Mouse (Mus musculus) neural tube, postnatal 0 days (tissue): Measurements from ENCODE around the gene Myh3. TPM values are rescaled to one million over a fixed set of nuclear protein-coding genes. Genes with fewer than 3 reads are reported as not detected.

Source experiments
- microRNA-seq: library from miRNA; unstranded; fragments of <30 nt; microRNA quantifications from one replicate; pipeline ENCODE4, GENCODE M21; 2016
- polyA plus RNA-seq: library from polyadenylated mRNA; unstranded; fragments of >200 nt; fragmentation: Nextera tagmentation; extraction: Ambion mirVana; gene quantifications from 2 replicates; pipeline ENCODE4 v1.2.1, GENCODE M21; 2015

Myh3 gene
- 0.15 and 0.31 TPM in 2 replicates for polyA plus RNA-seq

DNA sequence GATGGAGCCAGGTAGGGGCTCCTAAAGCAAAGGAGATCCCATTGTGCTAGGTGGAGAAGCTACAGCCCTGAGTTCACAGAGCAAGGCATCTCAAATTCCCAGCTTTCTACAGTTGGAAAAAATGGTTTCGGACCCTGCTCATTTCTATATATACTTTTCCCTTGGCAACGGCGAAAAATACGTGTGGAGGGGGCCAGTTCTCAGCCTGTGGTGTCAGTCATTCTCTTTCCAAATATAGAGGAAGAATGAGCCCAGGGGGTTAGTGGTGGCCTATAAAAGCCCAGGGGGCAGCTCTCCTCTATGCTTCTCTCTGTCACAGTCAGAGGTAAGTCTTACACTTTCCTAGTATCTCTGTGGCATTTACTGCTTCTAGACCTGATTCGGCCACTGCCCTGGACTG, at the start of gene Myh3:
Gene Myh3 (plus strand): TSS at position 301 of the 400 bp plus-strand sequence.

DNA sequence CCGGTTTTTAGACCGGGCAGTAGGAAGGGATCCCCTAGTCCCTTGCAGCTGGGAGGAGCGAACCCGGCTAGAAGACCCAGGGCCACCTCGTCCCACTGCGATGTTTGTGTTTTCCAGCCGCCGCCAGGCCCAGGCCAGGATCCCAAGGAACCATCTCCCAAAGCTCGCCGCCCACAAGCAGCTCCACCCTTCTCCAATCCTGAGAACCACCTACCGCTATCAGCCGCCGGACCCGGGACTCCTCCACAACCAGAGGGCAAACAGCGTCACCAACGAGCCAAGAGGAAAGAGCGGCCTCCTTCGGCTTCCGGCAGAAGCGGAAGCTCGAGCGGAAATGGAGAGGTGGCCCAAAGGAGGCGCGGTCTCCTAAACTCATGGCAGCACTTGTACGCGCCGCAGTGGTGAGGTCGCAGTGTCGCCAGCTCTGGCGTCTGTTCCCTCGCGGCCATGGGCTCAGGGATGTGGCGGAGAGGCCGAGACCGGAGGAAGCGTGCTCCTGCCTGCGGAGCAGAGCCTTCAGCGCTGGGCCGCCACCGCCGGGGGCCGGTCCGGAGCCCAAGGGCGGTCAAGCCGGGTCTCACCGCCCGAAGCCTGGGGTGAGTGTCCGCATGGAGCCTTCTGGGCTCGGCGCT, 25.7 kb upstream of the Myh3 start, which contains the start of the genes Adprm and Sco1:
Gene Adprm (minus strand): TSS at position 274 of the 632 bp plus-strand sequence.
Gene Sco1 (plus strand): TSS at position 350 of the 632 bp plus-strand sequence.

Small RNA genes lying within 50 kb of the gene (microRNA-seq; reads per million reads assigned to microRNA genes)
- gene Mir6923, result not detected

Other genes starting within 250 kb of the Myh3 start
- gene Pirt, start 166.3 kb upstream of the Myh3 start, polyA plus RNA-seq, result 1.6 and 6.4 TPM in 2 replicates
- not detected in 2 replicates for gene Tmem238l, start 121.7 kb upstream of the Myh3 start, polyA plus RNA-seq
- 0.89 and 1.3 TPM in 2 replicates for gene Tmem220, start 53.1 kb upstream of the Myh3 start, polyA plus RNA-seq
- 25.3 and 27.4 TPM in 2 replicates for gene Adprm, start 25.7 kb upstream of the Myh3 start, polyA plus RNA-seq
- gene Sco1, start 25.6 kb upstream of the Myh3 start, polyA plus RNA-seq, result 12.4 and 13.1 TPM in 2 replicates
- 0.24 and 0.25 TPM in 2 replicates for gene Myh2, start 92.7 kb downstream of the Myh3 start, polyA plus RNA-seq
- 0.13 and 0.14 TPM in 2 replicates for gene Myh1, start 121.8 kb downstream of the Myh3 start, polyA plus RNA-seq
- gene Myh4, start 159.7 kb downstream of the Myh3 start, polyA plus RNA-seq, result not detected in 2 replicates
- gene Myh8, start 198.8 kb downstream of the Myh3 start, polyA plus RNA-seq, result 0.76 and 0.84 TPM in 2 replicates
- 0.32 and 0.35 TPM in 2 replicates for gene Myh13, start 243.4 kb downstream of the Myh3 start, polyA plus RNA-seq